Mouse (Mus musculus): Measurements from ENCODE around the gene Gnaq.
"Not testable (repeated sequence)": the region's sequence is repeated elsewhere in the genome, so short reads cannot be mapped to it uniquely, and the experiment has no call there.

The Gnaq gene

DNA sequence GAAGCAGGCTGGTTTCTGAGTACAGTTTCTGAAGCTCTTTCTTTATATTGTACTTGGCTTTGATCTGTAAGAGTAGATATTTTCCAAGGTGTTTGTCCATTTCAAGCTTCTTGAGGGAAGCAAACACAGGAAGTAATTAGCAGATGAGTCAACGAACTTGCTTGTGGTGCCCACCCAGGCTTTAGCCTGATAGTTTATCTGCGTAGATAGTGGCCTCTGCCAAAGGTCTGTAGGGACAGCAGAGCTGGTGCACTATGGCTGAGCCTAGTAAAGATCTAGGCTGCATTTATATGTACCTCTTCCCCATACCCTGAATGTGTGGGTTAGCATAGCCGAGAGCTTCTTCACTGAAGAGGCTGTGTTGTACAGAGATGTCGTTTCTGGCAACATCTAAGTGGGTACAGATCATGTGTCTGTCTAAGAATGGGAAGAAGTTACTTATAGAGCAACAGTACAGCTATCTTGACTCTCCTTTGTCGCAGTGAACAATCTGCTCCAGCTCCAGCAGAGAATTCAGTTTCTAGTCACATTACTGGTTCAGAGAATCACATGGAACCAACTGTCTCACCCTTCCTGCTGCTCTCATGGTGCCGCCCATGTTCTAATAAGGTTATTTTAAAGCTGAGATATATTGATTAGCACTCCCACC, 127.3 kb downstream of the Gnaq start:
- DNase-seq (ENCODE audit: low spot score in 2 of 2), result no peak

- DNase-seq (ENCODE audit: low spot score in 2 of 2), result no peak
Measured at GRCm38 (mm10) chr19:16260435-16260832, 127.8 kb downstream of the Gnaq start.

DNA sequence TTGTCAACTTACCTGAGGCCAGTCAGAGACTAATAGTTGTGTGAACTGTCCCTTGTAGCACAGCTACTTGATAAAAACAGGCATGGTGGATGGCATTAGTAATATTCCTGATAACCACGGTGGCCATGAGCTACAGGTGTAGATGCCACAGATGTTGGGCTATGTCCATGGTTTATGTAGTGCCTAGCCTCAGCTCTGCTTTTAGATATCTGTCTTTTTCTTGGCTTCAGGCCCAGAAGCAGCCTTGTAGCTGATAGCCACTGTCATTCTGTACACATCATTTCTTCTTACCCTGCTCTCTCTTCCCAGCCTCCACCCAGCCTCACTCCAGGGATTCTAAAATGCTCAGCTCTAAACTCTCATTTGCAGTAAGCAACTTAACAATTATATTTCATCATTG, 128.3 kb downstream of the Gnaq start:
- no peak for DNase-seq (ENCODE audit: low spot score in 2 of 2)

GRCm38 (mm10) chr19:16261631-16262030, 129.0 kb downstream of the Gnaq start:
- DNase-seq (ENCODE audit: low spot score in 2 of 2), result no peak

GRCm38 (mm10) chr19:16262340-16262739, 129.7 kb downstream of the Gnaq start:
- DNase-seq (ENCODE audit: low spot score in 2 of 2), result no peak

DNA sequence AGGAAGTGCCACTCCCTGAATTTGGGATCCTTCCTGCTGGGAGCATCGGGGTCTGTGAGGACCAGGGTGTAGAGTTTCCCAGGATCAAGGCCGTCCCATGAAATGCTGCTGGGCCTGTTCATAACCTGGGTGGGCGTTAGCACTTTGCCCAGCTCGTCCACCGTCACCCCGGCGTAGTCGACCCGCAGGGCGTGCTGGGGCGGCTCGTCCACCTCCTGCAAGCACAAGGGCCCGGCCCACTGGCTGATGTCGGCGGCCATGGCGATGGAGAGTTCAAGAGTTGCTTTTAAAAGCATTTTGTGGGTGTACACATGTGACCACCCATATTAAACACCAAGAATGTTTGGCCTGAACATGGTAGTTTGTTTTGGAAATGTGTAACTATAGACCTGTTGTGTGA, 134.7 kb downstream of the Gnaq start:
- not testable (repeated sequence) for DNase-seq (ENCODE audit: low spot score in 2 of 2)

- no peak for DNase-seq (ENCODE audit: low spot score in 2 of 2)
Measured at GRCm38 (mm10) chr19:16270236-16270635, 137.6 kb downstream of the Gnaq start.

DNA sequence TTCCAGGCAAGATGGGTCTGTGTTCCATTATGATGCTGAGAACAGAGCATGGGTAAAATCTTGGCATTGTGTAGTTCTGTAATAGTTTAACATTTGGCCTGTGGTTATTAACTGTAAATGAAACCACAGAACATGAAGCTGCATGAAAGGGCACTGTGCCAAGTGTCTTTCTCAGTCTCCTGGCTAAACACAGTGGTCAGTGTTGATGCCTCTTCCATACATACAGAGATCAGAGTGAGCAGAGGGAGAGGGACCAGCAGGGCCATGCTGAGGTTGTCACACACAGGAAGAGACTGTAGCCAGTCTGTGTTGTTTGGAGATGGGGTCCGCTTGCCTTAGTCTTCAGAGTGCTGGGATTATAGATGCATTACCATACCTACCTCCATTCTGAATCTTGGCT, 138.4 kb downstream of the Gnaq start:
- DNase-seq (ENCODE audit: low spot score in 2 of 2), result no peak

DNA sequence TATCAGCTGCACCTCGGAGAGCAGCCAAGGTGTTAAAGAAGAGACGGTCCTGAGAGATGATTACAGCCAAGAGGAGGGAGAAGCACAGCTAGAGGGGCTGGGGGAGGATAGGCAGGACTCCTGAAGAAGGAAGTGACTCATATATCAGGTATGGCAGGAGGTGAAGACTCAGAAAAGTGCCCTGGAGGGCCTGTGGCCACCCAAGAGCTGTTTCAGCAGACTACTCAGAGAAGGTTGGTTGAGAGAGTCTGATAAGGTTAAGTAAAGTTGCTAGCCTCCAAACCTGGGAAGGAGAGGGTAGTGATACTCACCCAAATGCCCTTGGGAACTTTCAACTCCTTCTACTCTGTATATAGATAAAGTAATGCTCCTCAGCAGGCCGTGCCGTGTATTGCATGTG, 140.4 kb downstream of the Gnaq start:
- no peak for DNase-seq (ENCODE audit: low spot score in 2 of 2)

- no peak for DNase-seq (ENCODE audit: low spot score in 2 of 2)
Measured at GRCm38 (mm10) chr19:16280231-16280630, 147.6 kb downstream of the Gnaq start.

DNA sequence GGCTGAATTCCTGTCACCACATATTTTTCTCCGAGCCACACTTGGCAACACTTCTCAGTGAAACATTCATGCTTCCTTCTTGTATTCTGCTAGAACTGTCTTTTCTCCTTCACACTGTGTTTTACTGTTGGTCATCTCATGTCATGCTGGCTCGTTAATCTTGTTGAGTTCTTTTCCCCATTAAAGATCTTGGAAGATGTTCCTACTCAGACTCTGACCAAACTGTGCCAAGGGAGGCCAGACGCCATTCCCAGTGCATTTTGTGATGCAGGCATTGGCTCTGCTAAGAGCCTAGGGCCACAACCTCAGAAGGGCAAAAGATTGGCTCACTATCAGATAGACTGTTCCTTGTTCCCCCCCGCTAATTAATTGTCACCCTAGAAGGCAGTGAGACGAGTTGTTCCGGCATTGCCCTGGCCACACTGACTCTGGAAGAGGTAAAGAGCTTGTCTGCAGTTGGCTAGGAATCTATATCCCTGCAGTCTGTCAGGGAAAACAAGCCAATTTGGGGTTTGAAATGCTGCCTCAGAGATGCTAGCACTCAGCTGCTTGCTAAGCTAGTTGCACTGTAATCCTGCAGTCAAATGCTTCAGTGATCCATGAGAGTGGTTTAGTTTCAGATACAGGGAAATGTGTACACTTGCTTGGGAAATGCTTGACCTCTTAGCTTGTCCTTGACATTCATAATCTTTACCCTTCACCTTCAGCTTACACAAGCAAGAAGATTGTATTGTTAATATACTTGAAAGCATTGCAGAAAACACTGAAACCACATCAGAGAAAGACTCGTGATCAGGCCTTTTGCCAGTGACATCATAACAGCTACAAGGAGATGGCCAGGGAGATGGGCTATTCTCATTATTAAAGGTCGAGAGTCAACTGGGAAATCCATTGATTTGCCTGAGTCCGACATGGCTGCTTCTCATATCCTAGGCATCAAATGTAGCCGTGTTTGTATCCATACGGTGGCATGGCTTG, 152.7 kb downstream of the Gnaq start:
- DNase-seq (ENCODE audit: low spot score in 2 of 2), result no peak

DNA sequence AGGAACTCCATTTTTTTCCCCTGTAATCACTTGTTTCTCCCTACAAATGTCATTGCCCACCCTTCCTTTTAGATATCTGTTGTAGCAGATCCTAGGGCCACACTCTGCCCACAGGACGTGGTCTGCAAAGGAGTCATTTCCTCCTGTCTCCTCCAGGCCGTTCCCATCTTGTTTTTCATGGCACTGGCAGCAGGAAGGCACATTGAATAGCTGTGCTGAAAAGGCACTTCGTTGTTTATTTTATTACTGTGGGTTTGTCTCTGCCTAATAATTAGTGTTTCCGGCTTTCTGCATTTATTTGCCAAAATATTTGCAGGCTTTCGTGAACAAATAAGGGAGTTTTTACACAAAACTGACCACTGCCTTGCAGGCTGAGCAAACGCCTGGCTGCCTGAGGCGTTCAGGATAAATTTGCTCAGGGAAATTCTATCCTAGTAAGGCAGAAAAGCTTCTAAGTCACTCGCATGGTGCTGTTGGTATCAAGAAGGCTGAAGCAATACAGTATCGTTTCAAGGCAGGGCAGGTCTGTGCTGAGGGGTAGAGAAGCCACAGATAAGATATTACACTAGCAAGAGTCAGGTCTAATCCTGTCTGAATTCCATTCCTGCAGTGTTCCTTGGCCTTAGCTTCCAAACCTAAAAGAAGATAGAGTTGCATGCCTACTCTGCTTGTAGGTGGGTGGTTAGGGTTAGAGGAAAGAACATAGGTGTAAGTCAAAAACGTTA, 154.0 kb downstream of the Gnaq start:
- no peak for DNase-seq (ENCODE audit: low spot score in 2 of 2)

GRCm38 (mm10) chr19:16287307-16287706, 154.7 kb downstream of the Gnaq start:
- DNase-seq (ENCODE audit: low spot score in 2 of 2), result no peak

DNA sequence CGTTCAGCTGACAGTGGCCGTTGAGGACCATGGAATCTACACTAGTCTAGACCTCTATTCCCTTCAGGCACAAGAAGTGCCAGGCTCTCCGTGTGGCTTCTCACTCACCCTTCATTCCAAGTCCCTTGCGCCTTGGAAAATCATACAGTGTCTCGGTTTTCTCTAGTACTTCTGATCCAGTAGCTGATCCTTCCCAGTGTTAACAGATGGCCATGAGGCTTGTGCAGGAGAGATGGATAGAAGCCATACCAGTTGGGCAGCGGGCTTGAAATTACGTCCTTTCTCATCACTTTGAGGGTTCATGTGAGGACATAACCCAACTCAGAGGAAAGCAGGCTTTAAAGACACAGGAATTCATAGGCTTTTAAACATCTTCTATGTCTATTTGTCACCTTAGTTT, 155.3 kb downstream of the Gnaq start:
- no peak for DNase-seq (ENCODE audit: low spot score in 2 of 2)

- no peak for DNase-seq (ENCODE audit: low spot score in 2 of 2)
Measured at GRCm38 (mm10) chr19:16291088-16291487, 158.5 kb downstream of the Gnaq start.

DNA sequence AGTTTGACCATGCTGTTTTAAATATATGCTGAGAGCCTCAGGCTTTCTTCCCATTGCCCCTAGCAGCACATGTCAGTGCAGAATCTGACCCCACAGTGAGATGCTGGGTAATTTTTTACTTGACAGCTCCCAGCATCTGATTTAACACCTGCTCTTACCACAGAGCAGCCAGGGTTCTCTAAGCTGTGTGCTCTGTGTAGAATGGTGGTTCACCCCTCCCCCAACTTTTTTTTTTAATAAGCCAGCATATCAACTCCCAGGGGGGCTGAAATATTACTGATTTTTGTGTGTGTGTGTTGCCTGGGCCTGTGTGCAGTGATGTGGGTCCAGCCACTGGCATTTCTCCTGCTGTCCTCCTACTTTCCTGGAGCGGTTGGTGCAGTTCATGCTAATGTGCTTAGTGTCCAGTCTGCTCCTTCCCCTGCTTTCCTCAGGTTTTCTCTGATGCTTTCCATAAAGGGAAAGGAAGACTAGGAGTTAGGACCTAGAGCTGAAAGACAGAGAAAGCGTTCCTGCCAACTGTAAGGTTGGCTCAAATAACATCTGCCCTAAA, 159.5 kb downstream of the Gnaq start:
- no peak for DNase-seq (ENCODE audit: low spot score in 2 of 2)

GRCm38 (mm10) chr19:16292978-16293377, 160.3 kb downstream of the Gnaq start:
- DNase-seq (ENCODE audit: low spot score in 2 of 2), result no peak

DNA sequence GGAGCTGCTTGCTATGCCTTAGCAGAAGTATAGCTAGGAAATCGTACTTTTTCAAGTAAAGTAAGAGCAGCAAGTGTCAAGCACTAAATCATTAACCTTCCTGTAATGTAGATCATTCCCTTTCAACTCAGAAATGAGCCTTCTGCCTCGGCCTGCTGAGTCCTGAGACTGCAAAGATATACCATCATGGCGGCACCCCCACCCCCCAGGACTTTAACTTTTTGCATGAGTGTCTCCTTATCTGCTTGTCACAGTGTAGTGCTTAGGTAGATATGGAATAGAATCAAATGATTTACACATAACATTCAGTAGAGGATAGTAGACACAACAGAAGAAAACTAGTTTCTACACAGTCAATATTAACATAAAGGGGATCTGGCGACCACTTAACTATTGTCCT, 167.8 kb downstream of the Gnaq start:
- DNase-seq (ENCODE audit: low spot score in 2 of 2), result no peak

GRCm38 (mm10) chr19:16301336-16301735, 168.7 kb downstream of the Gnaq start:
- DNase-seq (ENCODE audit: low spot score in 2 of 2), result no peak

DNA sequence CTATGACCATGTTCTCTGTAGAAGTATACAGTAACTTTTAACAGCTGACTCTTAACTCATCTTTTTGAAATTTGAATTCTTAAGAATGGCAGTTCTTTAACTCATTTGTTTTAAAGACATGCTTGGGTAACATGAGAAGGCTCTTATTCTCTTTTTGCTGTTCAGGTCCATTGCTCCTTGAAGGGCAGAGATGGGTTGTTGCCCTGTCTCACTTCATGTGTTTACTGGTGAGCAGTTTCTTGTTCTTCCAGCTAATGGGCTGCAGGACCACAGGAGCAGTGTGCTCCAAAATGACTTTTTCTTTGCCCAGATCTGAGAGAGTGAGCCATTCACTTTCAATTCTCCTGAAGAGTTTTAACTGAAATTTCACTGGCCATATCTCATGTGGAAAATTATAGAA, 176.4 kb downstream of the Gnaq start:
- no peak for DNase-seq (ENCODE audit: low spot score in 2 of 2)

DNA sequence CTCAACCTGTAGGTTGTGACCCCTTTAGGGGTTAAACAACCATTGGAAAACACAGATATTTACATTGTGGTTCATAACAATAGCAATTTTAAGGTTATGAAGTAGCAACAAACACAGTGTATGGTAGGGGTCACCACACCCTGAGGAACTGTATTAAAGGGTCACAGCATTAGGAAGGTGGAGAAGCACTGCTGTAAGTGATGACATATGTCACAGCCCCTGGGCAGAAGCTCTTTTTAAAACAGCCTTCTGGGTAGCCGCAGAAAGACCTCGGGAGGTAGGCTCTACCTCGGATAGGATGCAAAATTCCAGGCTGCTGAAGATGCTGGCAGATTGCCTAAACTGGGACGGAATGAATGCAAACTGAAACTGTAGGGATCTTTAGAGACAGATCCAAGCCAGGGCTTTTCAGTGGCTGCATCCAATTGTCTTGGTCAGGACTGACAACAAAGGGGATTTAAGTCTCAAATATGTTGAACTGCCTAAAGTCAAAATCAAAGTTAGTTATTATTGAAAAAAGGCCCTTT, 181.7 kb downstream of the Gnaq start:
- DNase-seq (ENCODE audit: low spot score in 2 of 2), result no peak

DNA sequence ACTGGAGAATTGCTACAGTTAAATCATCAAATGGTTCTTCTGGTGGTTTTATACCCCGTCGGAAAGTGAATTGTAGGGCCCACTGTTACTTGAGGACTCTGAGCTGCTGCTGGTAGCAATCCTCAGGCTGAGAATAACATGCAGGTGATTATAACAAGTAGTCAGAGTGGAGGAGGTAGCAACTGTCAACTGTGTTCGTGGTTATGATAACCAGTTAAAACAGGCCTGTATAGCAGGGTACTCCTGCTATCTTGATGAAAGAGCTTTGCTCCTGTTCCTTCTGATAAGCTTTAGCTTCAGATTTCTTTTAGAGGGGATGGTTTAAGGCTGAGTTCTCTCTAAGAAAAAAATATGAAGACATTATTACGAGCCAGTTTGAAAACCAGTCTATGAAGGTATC, 182.9 kb downstream of the Gnaq start:
- no peak for DNase-seq (ENCODE audit: low spot score in 2 of 2)
